Mouse (Mus musculus): ENCODE results near the gene Cpeb3. TPM values are rescaled to one million over a fixed set of nuclear protein-coding genes. Genes with fewer than 3 reads are reported as not detected.
"Not testable (repeated sequence)": the region's sequence is repeated elsewhere in the genome, so short reads cannot be mapped to it uniquely, and the experiment has no call there.

Gene Cpeb3
- polyA plus RNA-seq, 1 experiment from 2014 or later, result 1.3 TPM

DNA sequence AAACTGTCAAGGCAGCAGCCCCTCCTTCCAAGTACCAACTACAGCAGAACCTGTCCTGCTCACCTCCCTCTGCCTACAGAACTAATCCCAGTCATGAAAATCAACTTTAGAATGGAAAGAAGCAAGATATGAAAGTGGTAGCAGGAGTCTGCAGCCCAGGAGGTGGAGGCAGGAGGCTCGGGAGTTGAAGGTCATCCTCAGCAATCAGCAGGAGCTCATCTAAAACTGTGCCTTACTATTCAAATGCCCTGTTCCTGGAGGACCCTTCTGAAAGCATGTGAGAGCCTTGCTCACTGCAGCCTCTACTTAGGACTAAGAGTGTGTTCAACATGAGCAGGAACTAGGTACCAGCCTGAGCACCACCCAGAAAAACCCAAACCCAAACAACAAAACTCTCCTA is 36.3 kb downstream of the Cpeb3 start:
- H3K4me2 ChIP-seq (replicated peaks; ENCODE audit: low read depth, low read length), result no peak overlapping the region
- no peak for ATAC-seq (ENCODE audit: low FRiP score, low TSS enrichment)

DNA sequence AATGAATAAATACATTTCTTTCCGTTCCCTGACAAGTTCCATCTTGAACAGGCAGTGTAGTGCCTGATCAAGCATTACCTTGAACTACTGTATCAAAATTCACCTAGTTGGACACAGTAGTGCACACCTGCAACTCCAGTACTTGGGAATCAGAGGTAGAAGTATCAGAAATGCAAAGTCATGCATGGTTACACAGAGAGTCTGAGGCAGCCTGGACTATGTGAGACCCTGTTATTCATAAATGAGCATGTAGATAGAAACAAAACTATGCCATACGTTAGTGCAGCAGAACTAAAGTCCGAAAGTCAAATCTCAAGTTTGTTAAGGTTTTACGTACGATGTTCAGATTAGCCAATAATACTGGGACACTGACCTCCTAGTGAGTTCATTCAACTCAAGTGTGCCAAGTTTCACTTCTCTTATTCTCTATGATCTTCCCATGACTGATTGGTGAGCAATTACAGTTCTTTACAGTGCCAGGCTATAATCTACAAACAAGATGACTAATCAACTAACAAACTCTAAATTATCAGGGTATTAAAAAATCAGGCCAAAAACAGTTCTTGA is 51.5 kb downstream of the Cpeb3 start:
- ATAC-seq (ENCODE audit: low FRiP score, low TSS enrichment), result peak; percentile 61; the same call in 1 of the 2 replicates
- Histone ChIP-seq H3K4me3 (ENCODE audit: low read length) (no peak overlapping the region), H3K4me2 (replicated peaks; ENCODE audit: low read depth, low read length) (no peak overlapping the region), H3K4me1 (ENCODE audit: insufficient read depth, low read length) (no peaks in the 10 kb centered on the region), H3K27ac (ENCODE audit: low read length) (no peak overlapping the region), H3K9ac (replicated peaks; ENCODE audit: low read length) (no peak overlapping the region), H3K36me3 (ENCODE audit: insufficient read depth, low read length) (no peaks in the 10 kb centered on the region), H3K27me3 (ENCODE audit: insufficient read depth, low read length) (no peaks in the 10 kb centered on the region), H3K9me3 (ENCODE audit: low read length) (no peaks in the 10 kb centered on the region)
- WGBS, result 81% methylated on average over 5 of the region's 5 CpGs

More for the DNA sequence above, 36.3 kb downstream of the Cpeb3 start:
- no peaks in the 10 kb centered on the region for H3K36me3 ChIP-seq (ENCODE audit: insufficient read depth, low read length)
- peaks cover 10% of the 10 kb centered on the region; the same call in 1 of the 2 replicates for H3K4me1 ChIP-seq (ENCODE audit: insufficient read depth, low read length)
- H3K27ac ChIP-seq (ENCODE audit: low read length), result no peak overlapping the region
- 60% methylated on average over 1 of the region's 1 CpGs for WGBS
- H3K9ac ChIP-seq (replicated peaks; ENCODE audit: low read length), result no peak overlapping the region
- H3K27me3 ChIP-seq (ENCODE audit: insufficient read depth, low read length), result peaks cover 16% of the 10 kb centered on the region; the same call in 1 of the 2 replicates
- H3K9me3 ChIP-seq (ENCODE audit: low read length), result no peaks in the 10 kb centered on the region
- no peak overlapping the region for H3K4me3 ChIP-seq (ENCODE audit: low read length)

DNA sequence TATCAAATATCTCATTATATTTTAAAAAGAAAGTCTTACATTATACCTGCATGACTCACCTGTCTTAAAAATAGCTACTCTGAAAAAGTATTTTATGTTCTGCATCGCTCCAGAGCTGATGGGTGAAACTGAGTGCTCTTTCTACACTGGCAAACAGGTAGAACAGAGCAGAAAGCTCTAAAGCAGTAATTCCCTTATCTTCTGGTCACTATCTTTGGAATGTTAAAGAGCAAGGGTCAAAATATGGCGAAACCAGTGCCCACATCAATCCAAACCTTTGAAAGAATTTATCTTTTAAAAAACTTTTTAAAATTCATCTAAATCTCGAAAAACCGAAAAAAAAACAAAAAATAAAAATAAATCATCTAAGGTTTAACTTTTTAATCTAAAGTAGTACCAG is 52.4 kb downstream of the Cpeb3 start:
- no peak overlapping the region for H3K27ac ChIP-seq (ENCODE audit: low read length)
- no peaks in the 10 kb centered on the region for H3K4me1 ChIP-seq (ENCODE audit: insufficient read depth, low read length)
- H3K4me2 ChIP-seq (replicated peaks; ENCODE audit: low read depth, low read length), result no peak overlapping the region
- H3K36me3 ChIP-seq (ENCODE audit: insufficient read depth, low read length), result no peaks in the 10 kb centered on the region
- WGBS, result 81% methylated on average over 4 of the region's 4 CpGs
- no peak overlapping the region for H3K9ac ChIP-seq (replicated peaks; ENCODE audit: low read length)
- no peak for ATAC-seq (ENCODE audit: low FRiP score, low TSS enrichment)
- no peaks in the 10 kb centered on the region for H3K9me3 ChIP-seq (ENCODE audit: low read length)
- H3K27me3 ChIP-seq (ENCODE audit: insufficient read depth, low read length), result no peaks in the 10 kb centered on the region
- H3K4me3 ChIP-seq (ENCODE audit: low read length), result no peak overlapping the region

DNA sequence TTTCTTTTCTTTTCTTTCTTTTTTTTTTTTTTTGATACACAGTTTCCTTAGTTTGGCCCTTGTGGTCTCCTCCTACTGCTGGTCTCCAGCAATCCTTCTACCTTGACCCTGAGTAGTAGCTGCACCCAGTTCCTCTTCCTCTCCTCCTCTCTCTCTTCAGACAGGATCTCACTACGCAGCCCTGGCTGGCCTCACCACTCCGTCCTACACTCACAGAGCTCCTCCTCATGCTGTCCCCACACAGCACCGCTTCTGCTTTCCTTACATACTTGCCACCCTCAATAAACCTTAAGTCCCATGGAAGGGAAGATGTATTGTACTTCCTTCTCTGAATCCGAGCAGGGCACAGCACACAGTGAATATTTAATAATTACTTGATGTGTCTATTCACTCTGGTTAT is 61.3 kb downstream of the Cpeb3 start:
- ATAC-seq (ENCODE audit: low FRiP score, low TSS enrichment), result no peak
- Histone ChIP-seq H3K4me3 (ENCODE audit: low read length) (no peak overlapping the region), H3K4me2 (replicated peaks; ENCODE audit: low read depth, low read length) (no peak overlapping the region), H3K4me1 (ENCODE audit: insufficient read depth, low read length) (no peaks in the 10 kb centered on the region), H3K27me3 (ENCODE audit: insufficient read depth, low read length) (no peaks in the 10 kb centered on the region), H3K9ac (replicated peaks; ENCODE audit: low read length) (no peak overlapping the region), H3K27ac (ENCODE audit: low read length) (no peak overlapping the region), H3K36me3 (ENCODE audit: insufficient read depth, low read length) (no peaks in the 10 kb centered on the region), H3K9me3 (ENCODE audit: low read length) (no peaks in the 10 kb centered on the region)
- 75% methylated on average over 4 of the region's 4 CpGs for WGBS

DNA sequence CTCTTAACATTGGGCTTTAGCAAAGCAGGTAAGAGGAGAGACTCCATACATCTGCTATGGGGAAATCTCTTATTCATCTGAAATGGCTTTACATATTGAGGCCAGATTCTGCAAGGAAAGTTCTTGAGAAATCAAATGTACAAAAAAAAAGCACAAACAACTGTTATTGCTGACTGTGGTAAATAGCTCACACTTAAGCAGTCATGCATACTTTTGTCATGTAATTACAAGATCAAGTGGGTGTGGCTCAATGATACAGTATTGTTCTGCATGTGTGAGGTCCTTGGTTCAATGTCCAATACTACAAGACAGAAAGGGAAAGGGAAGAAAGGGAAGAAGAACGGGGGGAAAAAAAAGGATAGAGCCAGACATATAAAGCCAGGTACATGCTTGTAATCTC is 62.6 kb downstream of the Cpeb3 start:
- no peak overlapping the region for H3K4me2 ChIP-seq (replicated peaks; ENCODE audit: low read depth, low read length)

DNA sequence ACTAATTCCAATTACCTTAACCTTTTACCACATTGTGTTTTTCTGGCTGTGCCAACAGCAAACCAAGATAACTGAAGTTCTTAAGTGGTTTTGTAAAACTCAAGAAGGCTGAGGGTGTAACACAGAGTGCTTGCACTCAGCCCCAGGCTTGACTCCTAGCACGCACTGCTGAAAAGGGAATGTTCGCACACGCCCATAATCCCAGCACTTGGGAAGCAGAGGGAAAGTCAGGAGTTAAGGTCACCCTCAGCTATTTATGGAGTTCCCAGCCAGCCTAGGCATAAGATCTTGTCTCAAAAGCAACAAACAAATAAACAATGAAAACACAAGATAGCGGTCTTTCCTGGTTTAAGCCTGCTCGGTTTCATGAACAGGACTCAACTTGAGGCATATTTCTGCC is 63.0 kb downstream of the Cpeb3 start:
- 90% methylated on average over 5 of the region's 5 CpGs for WGBS
- H3K4me1 ChIP-seq (ENCODE audit: insufficient read depth, low read length), result no peaks in the 10 kb centered on the region
- no peaks in the 10 kb centered on the region for H3K27me3 ChIP-seq (ENCODE audit: insufficient read depth, low read length)
- H3K27ac ChIP-seq (ENCODE audit: low read length), result no peak overlapping the region
- no peaks in the 10 kb centered on the region for H3K9me3 ChIP-seq (ENCODE audit: low read length)
- no peaks in the 10 kb centered on the region for H3K36me3 ChIP-seq (ENCODE audit: insufficient read depth, low read length)
- no peak for ATAC-seq (ENCODE audit: low FRiP score, low TSS enrichment)
- no peak overlapping the region for H3K4me2 ChIP-seq (replicated peaks; ENCODE audit: low read depth, low read length)
- H3K4me3 ChIP-seq (ENCODE audit: low read length), result no peak overlapping the region
- no peak overlapping the region for H3K9ac ChIP-seq (replicated peaks; ENCODE audit: low read length)

More for the DNA sequence above, 62.6 kb downstream of the Cpeb3 start:
- no peak overlapping the region for H3K4me3 ChIP-seq (ENCODE audit: low read length)
- H3K36me3 ChIP-seq (ENCODE audit: insufficient read depth, low read length), result no peaks in the 10 kb centered on the region
- H3K27ac ChIP-seq (ENCODE audit: low read length), result no peak overlapping the region
- no peaks in the 10 kb centered on the region for H3K9me3 ChIP-seq (ENCODE audit: low read length)
- H3K27me3 ChIP-seq (ENCODE audit: insufficient read depth, low read length), result no peaks in the 10 kb centered on the region
- WGBS, result 88% methylated on average over 1 of the region's 1 CpGs
- no peaks in the 10 kb centered on the region for H3K4me1 ChIP-seq (ENCODE audit: insufficient read depth, low read length)
- ATAC-seq (ENCODE audit: low FRiP score, low TSS enrichment), result no peak
- H3K9ac ChIP-seq (replicated peaks; ENCODE audit: low read length), result no peak overlapping the region

DNA sequence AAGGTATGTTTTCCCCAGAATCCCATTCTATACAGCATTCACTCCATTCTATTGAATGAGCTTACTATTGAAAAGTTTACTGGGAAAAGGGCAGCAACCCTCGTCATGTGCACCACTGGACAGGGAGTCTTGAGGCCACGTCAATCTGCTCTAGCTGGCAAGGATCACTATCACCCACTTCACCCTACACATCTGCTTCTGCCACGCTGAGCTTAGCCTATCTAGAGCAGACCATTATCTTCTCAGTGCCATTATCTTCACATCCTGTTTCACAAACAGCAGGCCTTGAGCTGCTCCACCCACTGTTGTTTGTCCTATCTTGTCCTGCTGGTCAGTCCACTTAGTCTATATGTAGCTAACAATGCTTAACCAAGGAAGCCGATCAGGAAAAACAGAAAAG is 66.8 kb downstream of the Cpeb3 start:
- H3K36me3 ChIP-seq (ENCODE audit: insufficient read depth, low read length), result no peaks in the 10 kb centered on the region
- H3K4me2 ChIP-seq (replicated peaks; ENCODE audit: low read depth, low read length), result no peak overlapping the region
- H3K4me1 ChIP-seq (ENCODE audit: insufficient read depth, low read length), result no peaks in the 10 kb centered on the region
- no peaks in the 10 kb centered on the region for H3K27me3 ChIP-seq (ENCODE audit: insufficient read depth, low read length)
- 77% methylated on average over 4 of the region's 4 CpGs for WGBS
- ATAC-seq (ENCODE audit: low FRiP score, low TSS enrichment), result no peak
- no peak overlapping the region for H3K9ac ChIP-seq (replicated peaks; ENCODE audit: low read length)
- no peak overlapping the region for H3K27ac ChIP-seq (ENCODE audit: low read length)
- no peak overlapping the region for H3K4me3 ChIP-seq (ENCODE audit: low read length)
- H3K9me3 ChIP-seq (ENCODE audit: low read length), result no peaks in the 10 kb centered on the region

DNA sequence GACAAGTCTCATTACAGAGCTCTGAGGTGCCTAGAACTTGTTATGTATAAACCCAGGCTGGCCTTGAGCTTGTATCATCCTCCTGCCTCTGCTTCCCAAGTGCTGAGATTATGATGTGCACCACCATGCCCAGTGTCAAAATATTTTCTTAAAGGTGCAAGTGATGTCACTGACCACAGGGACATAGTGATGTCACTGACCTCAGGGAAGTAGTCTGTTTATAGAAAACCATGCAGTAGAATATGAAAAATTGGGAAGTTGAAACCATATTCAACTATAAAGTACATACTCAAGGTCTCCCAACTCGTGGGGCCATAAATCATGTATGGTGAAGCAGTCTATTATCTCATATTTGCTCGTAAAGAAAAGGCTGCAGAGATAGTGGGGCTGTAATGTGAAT is 71.3 kb downstream of the Cpeb3 start:
- ATAC-seq (ENCODE audit: low FRiP score, low TSS enrichment), result no peak
- Histone ChIP-seq H3K4me2 (replicated peaks; ENCODE audit: low read depth, low read length) (no peak overlapping the region), H3K9ac (replicated peaks; ENCODE audit: low read length) (no peak overlapping the region), H3K4me3 (ENCODE audit: low read length) (no peak overlapping the region), H3K36me3 (ENCODE audit: insufficient read depth, low read length) (no peaks in the 10 kb centered on the region), H3K27ac (ENCODE audit: low read length) (no peak overlapping the region), H3K27me3 (ENCODE audit: insufficient read depth, low read length) (no peaks in the 10 kb centered on the region), H3K4me1 (ENCODE audit: insufficient read depth, low read length) (no peaks in the 10 kb centered on the region), H3K9me3 (ENCODE audit: low read length) (no peaks in the 10 kb centered on the region)
- WGBS, result 63% methylated on average over 2 of the region's 2 CpGs

DNA sequence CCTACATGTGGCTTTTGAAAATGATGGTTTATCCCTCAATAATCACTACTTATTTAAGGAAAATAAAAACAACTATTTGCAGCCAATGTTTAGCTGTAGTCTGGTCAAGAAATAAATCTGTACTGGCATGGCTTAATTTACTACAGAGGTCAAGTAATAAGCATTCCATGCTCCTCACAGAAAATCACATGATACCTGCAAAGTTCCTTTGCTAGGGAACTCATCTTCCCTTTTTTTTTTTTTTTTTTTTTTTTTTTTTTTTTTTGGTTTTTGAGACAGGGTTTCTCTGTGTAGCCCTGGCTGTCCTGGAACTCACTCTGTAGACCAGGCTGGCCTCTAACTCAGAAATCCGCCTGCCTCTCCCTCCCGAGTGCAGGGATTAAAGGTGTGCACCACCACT is 72.9 kb downstream of the Cpeb3 start:
- not testable (repeated sequence) for H3K4me2 ChIP-seq (replicated peaks; ENCODE audit: low read depth, low read length); H3K36me3 ChIP-seq (ENCODE audit: insufficient read depth, low read length); H3K4me3 ChIP-seq (ENCODE audit: low read length); H3K4me1 ChIP-seq (ENCODE audit: insufficient read depth, low read length); H3K27me3 ChIP-seq (ENCODE audit: insufficient read depth, low read length); H3K27ac ChIP-seq (ENCODE audit: low read length); ATAC-seq (ENCODE audit: low FRiP score, low TSS enrichment); H3K9ac ChIP-seq (replicated peaks; ENCODE audit: low read length); H3K9me3 ChIP-seq (ENCODE audit: low read length)
- WGBS, result 84% methylated on average over 2 of the region's 2 CpGs

DNA sequence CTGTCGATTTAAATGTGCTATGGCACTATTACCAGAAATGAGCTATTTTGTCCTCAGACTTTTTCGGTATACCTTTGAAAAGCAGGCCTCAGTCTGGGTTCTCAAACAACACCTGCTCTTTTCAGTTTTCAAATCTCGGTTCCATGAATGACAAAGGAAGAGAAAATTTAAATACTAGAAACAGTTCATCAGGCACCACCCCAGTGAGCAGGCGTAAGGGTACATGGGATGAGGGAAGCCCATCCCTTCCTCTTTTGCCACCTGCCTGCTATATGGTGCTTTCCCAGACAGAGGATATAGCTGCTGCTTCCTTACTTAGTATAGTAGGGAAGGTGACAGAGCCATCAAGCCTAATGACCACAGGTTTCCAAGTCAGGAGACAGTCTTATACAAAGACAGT is 74.7 kb downstream of the Cpeb3 start:
- Histone ChIP-seq H3K4me1 (ENCODE audit: insufficient read depth, low read length) (no peaks in the 10 kb centered on the region), H3K36me3 (ENCODE audit: insufficient read depth, low read length) (no peaks in the 10 kb centered on the region), H3K9me3 (ENCODE audit: low read length) (no peaks in the 10 kb centered on the region), H3K4me2 (replicated peaks; ENCODE audit: low read depth, low read length) (no peak overlapping the region), H3K27ac (ENCODE audit: low read length) (no peak overlapping the region), H3K4me3 (ENCODE audit: low read length) (no peak overlapping the region), H3K27me3 (ENCODE audit: insufficient read depth, low read length) (no peaks in the 10 kb centered on the region), H3K9ac (replicated peaks; ENCODE audit: low read length) (no peak overlapping the region)
- ATAC-seq (ENCODE audit: low FRiP score, low TSS enrichment), result no peak
- 94% methylated on average over 4 of the region's 4 CpGs for WGBS

Measured in kidney, embryonic 16.5 days (tissue).